Mouse (Mus musculus): Measurements from ENCODE around the gene Gm37240.
"Not testable (repeated sequence)": the region's sequence is repeated elsewhere in the genome, so short reads cannot be mapped to it uniquely, and the experiment has no call there.

Gene Gm37240

DNA sequence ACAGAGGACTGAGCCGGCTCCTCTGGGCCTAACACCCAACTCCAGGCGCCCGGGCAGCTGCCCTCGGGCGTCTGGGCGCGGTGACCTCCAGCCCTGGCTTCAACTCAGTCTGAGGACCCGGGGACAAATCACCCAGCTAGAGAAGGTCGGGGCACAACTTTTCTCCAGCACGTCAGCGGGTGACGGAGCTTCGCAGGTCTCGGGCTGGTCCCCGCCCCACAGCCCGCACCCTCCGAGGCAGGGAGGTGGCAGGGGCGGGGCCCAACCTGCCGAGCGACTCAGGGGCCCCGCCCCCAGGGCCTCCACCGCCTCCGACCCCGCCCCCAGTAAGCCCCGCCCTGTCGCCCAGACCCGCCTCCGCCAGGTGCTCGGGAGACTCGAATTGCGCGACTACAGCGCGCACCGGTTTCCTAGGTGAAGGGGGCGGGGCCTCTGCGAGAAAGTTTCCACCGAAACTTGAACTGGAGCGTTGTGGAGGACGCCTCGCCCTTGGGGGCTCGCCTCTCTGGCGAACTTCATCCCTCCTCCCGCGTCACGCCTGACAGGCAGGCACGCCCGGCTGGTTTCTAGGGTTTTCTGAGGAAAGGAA is at the start of gene Gm37240, which contains the start of gene Glt28d2:
TSS of gene Gm37240 (minus strand) at position 280 of the 589 bp plus-strand sequence.
TSS of gene Glt28d2 (minus strand) at position 278 of the 589 bp plus-strand sequence.
- DNase-seq (ENCODE audit: low read depth, low spot score) = peak; percentile 67

GRCm38 (mm10) chr3:85933586-85933985 is 46.3 kb upstream of the Gm37240 start:
- DNase-seq (ENCODE audit: low read depth, low spot score) = peak; percentile 29

DNA sequence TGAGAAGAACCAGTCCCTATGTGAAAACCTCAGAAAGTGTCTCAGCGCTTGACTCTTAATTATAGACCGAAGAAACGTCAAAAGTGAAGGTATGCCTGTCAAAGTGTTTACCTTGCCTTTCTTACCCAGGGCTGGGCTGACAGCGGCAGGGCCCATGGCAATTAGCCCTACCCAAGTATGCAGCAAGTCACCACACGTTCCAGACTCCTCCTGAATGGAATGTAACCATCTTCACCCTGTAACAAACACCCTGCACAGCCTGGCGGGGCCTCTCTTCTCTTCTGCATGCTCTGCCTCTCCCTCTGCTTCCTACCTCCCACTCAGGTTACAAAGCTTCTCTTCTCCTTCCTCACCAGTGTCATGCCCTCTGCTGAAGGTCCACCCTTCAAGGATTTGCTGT is 44.5 kb upstream of the Gm37240 start:
- no peak for DNase-seq (ENCODE audit: low read depth, low spot score)

GRCm38 (mm10) chr3:85930671-85931255 is 43.4 kb upstream of the Gm37240 start:
- DNase-seq (ENCODE audit: low read depth, low spot score) = no peak

- peak; percentile 62 for DNase-seq (ENCODE audit: low read depth, low spot score)
Observed at GRCm38 (mm10) chr3:85929711-85930110, 42.4 kb upstream of the Gm37240 start.

DNA sequence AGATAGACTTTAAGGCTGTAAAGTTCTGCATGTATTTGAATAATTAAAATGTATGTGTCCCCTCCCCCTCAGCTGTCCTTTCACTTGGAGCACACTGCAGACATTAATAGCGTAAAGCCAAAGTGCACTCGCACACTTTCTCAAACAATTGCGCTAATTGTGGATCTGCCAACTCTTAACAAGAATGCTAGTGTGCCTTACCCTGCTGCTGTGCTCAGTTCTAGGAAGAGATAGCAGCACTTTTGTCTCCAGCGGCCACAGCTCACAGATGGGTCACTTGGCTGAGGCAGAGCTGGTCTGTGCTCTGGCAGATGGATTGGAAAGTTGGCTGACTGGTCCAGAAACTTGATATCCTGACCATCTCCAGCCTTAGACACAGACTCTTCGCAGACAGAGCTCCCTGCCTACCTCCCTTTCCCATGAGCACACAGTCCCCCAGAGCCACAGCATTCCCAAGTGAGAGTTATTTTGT is 40.9 kb upstream of the Gm37240 start:
- peak; percentile 37 for DNase-seq (ENCODE audit: low read depth, low spot score)

- DNase-seq (ENCODE audit: low read depth, low spot score) = no peak
Observed at GRCm38 (mm10) chr3:85927296-85927695, 40.0 kb upstream of the Gm37240 start.

DNA sequence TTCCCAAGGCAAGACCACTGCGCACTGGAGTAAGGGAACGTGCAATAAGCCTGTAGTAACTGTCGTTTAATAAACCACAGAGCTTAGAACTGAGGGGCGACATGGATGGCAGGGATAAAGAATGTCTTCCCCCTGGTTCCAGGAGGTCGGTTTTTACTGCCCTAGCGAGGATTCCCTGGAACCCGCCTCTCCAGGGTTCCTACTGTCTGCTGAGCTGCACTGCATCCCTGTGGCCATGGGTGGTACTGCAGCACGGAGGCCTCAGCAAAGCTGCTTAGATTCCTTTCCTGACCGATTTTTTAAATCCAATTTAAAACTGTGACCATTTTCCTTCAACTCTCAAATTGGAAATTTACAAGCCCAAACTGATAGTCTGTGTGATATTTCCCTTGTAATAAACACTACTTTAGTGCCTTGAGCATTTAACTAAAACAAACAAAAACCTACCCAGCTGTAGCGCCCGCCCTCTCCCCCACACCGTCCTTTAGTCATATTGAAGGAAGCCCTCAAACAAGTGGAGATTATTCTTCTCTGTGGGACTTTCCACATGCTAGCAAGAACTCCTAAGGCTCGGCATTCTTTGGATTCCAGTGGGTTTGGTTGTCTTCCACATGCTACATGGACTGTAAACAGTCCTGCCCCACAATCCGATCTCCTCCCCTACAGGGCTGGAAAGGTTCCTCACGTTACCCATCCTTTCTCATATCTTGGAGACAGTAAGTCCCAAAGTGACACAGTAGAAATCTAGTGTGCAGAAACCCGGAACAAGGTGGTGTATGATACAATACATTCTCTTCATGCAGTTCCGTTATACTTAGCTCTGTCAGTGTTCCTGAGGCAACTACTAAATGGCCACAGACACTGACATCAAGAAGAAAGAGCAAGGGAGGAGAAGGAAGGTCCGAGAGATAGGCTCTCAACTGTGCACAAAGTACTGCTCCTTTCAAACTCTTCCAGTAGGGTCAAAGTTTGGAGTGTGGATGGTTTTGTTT is 36.9 kb upstream of the Gm37240 start:
- peak; percentile 93 for DNase-seq (ENCODE audit: low read depth, low spot score)

GRCm38 (mm10) chr3:85923343-85923742 is 36.0 kb upstream of the Gm37240 start:
- DNase-seq (ENCODE audit: low read depth, low spot score) = no peak

DNA sequence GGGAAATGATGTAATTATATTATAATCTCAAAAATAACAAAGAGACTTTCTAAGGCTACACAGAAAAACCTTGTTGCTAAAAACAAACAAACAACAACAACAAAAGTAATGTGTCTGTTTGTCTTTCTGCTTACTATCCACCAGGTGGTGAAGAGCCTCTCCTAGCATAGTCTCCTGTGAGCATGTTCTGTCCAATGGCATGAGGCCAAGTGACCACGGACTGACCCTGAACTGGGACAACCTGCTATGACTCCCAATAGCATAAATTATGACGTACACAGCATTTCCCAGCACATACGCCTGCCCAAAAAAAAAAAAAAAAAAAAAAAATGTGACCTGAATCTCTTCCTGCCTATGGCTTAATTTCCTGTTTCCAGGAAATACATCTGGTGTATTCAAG is 35.0 kb upstream of the Gm37240 start:
- peak; percentile 13 for DNase-seq (ENCODE audit: low read depth, low spot score)

DNA sequence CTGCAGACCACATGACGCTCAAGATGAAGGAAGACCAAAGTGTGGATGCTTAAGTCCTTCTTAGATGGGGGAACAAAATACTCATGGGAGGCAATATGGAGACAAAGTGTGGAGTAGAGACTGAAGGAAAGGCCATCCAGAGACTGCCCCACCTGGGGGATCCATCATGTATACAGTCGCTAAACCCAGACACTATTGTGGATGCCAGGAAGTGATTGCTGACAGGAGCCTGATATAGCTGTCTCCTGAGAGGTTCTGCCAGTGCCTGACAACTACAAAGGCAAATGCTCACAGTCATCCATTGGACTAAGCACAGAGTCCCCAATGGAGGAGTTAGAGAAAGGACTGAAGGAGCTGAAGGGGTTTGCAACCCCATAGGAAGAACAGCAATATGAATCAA is 33.4 kb upstream of the Gm37240 start:
- not testable (repeated sequence) for DNase-seq (ENCODE audit: low read depth, low spot score)

GRCm38 (mm10) chr3:85917600-85917999 is 30.3 kb upstream of the Gm37240 start:
- DNase-seq (ENCODE audit: low read depth, low spot score) = peak; percentile 65

DNA sequence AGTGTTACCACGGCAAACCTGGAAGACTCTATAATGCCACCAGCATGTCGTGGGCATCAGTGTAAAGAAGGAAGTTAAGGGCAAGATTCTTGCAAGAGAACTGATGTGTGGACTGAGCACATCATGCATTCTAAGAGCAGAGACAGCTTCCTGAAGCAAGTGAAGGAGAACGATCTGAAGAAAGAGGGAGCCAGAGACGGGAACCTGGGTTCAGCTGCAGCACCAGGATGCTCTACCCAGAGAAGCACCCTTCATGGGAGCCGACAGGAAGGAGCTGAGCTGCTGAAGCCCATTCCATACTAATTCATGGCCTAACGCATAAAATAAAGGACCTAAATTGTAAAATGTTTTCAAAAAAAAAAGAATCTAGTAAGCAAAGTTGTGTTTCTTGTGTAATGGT is 27.5 kb upstream of the Gm37240 start:
- no peak for DNase-seq (ENCODE audit: low read depth, low spot score)

GRCm38 (mm10) chr3:85907136-85907535 is 19.8 kb upstream of the Gm37240 start:
- no peak for DNase-seq (ENCODE audit: low read depth, low spot score)

DNA sequence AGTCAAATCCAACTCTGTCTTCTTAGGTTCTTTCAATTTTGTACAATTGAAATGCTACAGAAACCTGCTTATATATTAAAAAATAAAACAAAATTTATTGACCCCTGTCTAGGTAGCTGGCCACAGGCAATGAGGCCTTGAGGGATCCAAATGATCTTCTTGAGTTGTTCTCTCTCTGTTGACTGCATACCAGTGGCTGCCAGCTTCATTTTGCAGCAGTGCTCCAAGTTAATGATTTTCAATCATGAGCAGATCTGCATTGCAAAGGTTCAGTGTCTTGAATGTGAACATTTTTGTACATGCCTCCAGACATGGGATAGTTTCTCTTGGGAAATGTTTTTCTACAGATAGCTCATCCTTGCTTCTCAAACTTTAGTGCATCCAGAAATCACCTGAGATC is 17.1 kb upstream of the Gm37240 start:
- no peak for DNase-seq (ENCODE audit: low read depth, low spot score)

GRCm38 (mm10) chr3:85895020-85895419 is 7.7 kb upstream of the Gm37240 start:
- DNase-seq (ENCODE audit: low read depth, low spot score) = no peak

- peak; percentile 59 for DNase-seq (ENCODE audit: low read depth, low spot score)
Observed at GRCm38 (mm10) chr3:85891571-85891970, 4.3 kb upstream of the Gm37240 start.

DNA sequence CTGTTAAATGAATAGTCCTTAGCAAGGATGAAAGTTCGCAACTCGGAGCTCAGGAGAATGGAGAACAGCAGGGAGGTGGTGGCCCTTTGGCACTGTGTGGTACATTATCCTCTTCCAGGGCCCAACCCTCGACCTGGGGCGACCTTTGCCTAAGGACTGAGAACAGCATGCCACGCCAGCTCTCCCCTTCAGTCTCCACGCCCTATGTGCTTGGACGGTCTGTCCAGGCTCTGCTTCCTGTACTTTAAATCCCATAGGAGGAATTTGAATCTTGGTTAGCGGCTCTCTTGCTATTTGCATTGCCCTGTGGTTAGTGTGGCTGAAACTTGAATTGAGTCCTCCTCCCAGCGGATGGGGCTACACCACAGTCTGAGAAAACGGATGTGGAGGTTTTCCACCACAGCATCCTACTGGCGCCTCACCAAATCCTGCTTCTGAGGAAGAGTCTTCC is 928 bp upstream of the Gm37240 start:
- no peak for DNase-seq (ENCODE audit: low read depth, low spot score)

DNA sequence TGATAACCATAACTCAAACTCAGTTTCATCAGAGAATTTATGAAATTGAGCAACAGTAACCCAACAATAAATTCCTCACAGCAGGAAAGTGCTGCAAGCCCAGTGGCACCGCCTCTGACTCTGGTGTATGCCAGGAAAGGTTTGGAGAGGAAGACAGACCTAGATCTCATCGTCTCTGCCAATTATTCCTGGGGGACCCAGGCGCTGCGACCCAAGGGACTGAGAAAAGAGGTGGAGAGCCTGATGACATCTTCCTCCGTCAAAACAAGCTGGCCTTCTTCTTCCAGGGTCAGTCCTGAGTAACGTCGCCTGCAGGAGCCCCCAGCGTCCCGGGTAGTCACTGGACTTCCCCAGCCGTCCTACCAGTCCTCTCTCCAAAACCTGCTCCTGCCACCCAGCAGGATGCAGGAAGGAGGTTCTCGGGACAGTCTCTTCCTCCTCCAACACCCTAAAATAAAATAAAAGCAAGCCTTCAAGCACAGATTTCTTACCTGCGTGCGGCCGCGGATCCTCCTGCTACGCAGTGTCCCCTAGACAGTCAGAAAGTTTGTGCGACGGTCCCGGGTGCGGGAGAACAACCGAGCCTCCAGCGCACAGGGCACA is 581 bp downstream of the Gm37240 start:
- peak; percentile 55 for DNase-seq (ENCODE audit: low read depth, low spot score)

GRCm38 (mm10) chr3:85885906-85886305 is 1.4 kb downstream of the Gm37240 start:
- DNase-seq (ENCODE audit: low read depth, low spot score) = no peak

GRCm38 (mm10) chr3:85880687-85881086 is 6.6 kb downstream of the Gm37240 start:
- DNase-seq (ENCODE audit: low read depth, low spot score) = peak; percentile 98

DNA sequence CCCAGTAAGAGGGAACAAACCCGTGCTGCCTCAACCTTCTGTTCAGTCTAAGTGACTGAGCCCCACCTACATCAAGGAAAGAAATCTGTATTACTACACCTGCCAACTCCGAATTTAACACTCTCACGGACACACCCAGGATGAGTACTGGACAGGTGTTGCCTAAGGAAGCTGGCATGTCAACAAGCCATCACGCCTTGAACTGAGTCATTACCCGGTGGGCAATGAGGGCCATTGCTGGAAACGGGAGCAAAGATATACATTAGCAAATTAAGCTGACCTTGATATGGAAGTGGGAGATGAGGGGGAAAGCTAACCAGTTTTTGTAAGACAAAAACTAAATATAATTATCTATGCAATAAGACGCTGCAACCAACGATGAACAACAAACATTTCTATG is 7.2 kb downstream of the Gm37240 start:
- DNase-seq (ENCODE audit: low read depth, low spot score) = no peak
